In genomic region chr11:97694435-97694834, GRCm38 (mm10) we compare ENCODE assay signal across 14 mouse cellular contexts. TPM values are rescaled to one million over a fixed set of nuclear protein-coding genes. Genes with fewer than 3 reads are reported as not detected.
DNase-seq lines count a peak whose midpoint lies in the region; ATAC-seq and TF ChIP-seq lines count a peak whose summit lies in the region.
"Had no signal": no experiment of that assay in that cellular context is flagged by ENCODE, and none has a peak within 500 bp of the region (broad histone marks: within the 10 kb centered on the region; RNA-seq: fewer than 3 reads in every experiment).

No protein-coding gene starts in this region.

- H3K4me1 ChIP-seq in heart, embryonic 16.5 days (ENCODE audit: control insufficient read depth, insufficient read depth, low read length), result peaks cover 42% of the 10 kb centered on the region
- peaks cover 60% of the 10 kb centered on the region for H3K4me1 ChIP-seq in forebrain, embryonic 10.5 days
- peaks cover 35% of the 10 kb centered on the region for H3K4me1 ChIP-seq in intestine, embryonic 14.5 days (replicated peaks; ENCODE audit: control insufficient read depth, insufficient read depth, low read length)
- H3K4me1 ChIP-seq in midbrain, postnatal 0 days (ENCODE audit: insufficient read depth, low read length), result peaks cover 25% of the 10 kb centered on the region
- H3K4me1 ChIP-seq in kidney, embryonic 14.5 days (ENCODE audit: control insufficient read depth, insufficient read depth, low read length), result peaks cover 39% of the 10 kb centered on the region

- H3K4me3 ChIP-seq in heart, embryonic 16.5 days (ENCODE audit: low read length), result no peak overlapping the region
- peak overlapping the region; percentile 39; the same call in 1 of the 2 replicates for H3K4me3 ChIP-seq in forebrain, embryonic 10.5 days
- H3K4me3 ChIP-seq in intestine, embryonic 14.5 days (ENCODE audit: low read depth, low read length), result no peak overlapping the region
- no peak overlapping the region for H3K4me3 ChIP-seq in midbrain, postnatal 0 days (ENCODE audit: low read depth, low read length)
- no peak overlapping the region for H3K4me3 ChIP-seq in kidney, embryonic 14.5 days (ENCODE audit: low read length)
- H3K4me3 ChIP-seq: megakaryocyte, embryonic 14.5 days had no signal

- intact Hi-C loops in heart, postnatal 14 days (cut with DNase I), result no loop called here

- no peaks in the 10 kb centered on the region for H3K27me3 ChIP-seq in heart, embryonic 16.5 days (ENCODE audit: control insufficient read depth, insufficient read depth, low read length)
- H3K27me3 ChIP-seq in forebrain, embryonic 10.5 days (ENCODE audit: poor library complexity, severe bottlenecking), result no peaks in the 10 kb centered on the region
- H3K27me3 ChIP-seq in intestine, embryonic 14.5 days (replicated peaks; ENCODE audit: control insufficient read depth, insufficient read depth, low read length), result no peaks in the 10 kb centered on the region
- no peaks in the 10 kb centered on the region for H3K27me3 ChIP-seq in midbrain, postnatal 0 days (ENCODE audit: insufficient read depth, low read length)
- H3K27me3 ChIP-seq in kidney, embryonic 14.5 days (ENCODE audit: control insufficient read depth, insufficient read depth, low read length), result no peaks in the 10 kb centered on the region
- H3K27me3 ChIP-seq: megakaryocyte, embryonic 14.5 days had no signal

- peaks cover 29% of the 10 kb centered on the region for H3K36me3 ChIP-seq in heart, embryonic 16.5 days (ENCODE audit: control insufficient read depth, insufficient read depth)
- H3K36me3 ChIP-seq in forebrain, embryonic 10.5 days (replicated peaks), result peaks cover 60% of the 10 kb centered on the region
- H3K36me3 ChIP-seq in intestine, embryonic 14.5 days (ENCODE audit: control insufficient read depth, insufficient read depth, low read length), result peaks cover 46% of the 10 kb centered on the region
- H3K36me3 ChIP-seq in midbrain, postnatal 0 days (ENCODE audit: insufficient read depth, low read length), result peaks cover 29% of the 10 kb centered on the region
- H3K36me3 ChIP-seq in kidney, embryonic 14.5 days (ENCODE audit: control insufficient read depth, insufficient read depth, low read length), result peaks cover 36% of the 10 kb centered on the region

- DNase-seq in heart, postnatal 14 days, result no peak
- no peak for DNase-seq in forebrain, embryonic 10.5 days (ENCODE audit: extremely low spot score, low spot score)
- DNase-seq in intestine, embryonic 14.5 days (ENCODE audit: low spot score), result no peak
- DNase-seq in midbrain, postnatal 0 days (ENCODE audit: low spot score), result no peak
- DNase-seq in spleen, adult 18-20 months, result no peak
- DNase-seq in embryo, embryonic 9.5 days (ENCODE audit: extremely low spot score), result no peak
- DNase-seq: adrenal gland, adult 8-10 months; cerebellum, adult 11 months; gastrocnemius, postnatal 10 days had no signal

- 78% methylated on average over 4 of the region's 4 CpGs for WGBS in heart, embryonic 16.5 days
- WGBS in forebrain, embryonic 10.5 days, result 91% methylated on average over 4 of the region's 4 CpGs
- WGBS in intestine, embryonic 14.5 days, result 85% methylated on average over 4 of the region's 4 CpGs
- WGBS in midbrain, postnatal 0 days, result 79% methylated on average over 4 of the region's 4 CpGs
- 76% methylated on average over 4 of the region's 4 CpGs for WGBS in kidney, embryonic 14.5 days

- no peak for TF ChIP-seq CTCF in midbrain, postnatal 0 days (IDR thresholded peaks at IDR 0.05)

- H3K9me3 ChIP-seq in heart, embryonic 16.5 days (replicated peaks; ENCODE audit: control insufficient read depth, low read length), result no peaks in the 10 kb centered on the region
- no peaks in the 10 kb centered on the region for H3K9me3 ChIP-seq in forebrain, embryonic 10.5 days
- no peaks in the 10 kb centered on the region for H3K9me3 ChIP-seq in intestine, embryonic 14.5 days (ENCODE audit: control insufficient read depth, low read length)
- H3K9me3 ChIP-seq in midbrain, postnatal 0 days (ENCODE audit: low read length), result no peaks in the 10 kb centered on the region
- H3K9me3 ChIP-seq in kidney, embryonic 14.5 days (ENCODE audit: control insufficient read depth, low read length), result no peaks in the 10 kb centered on the region
- H3K9me3 ChIP-seq: megakaryocyte, embryonic 14.5 days had no signal

- peak overlapping the region; percentile 2 for H3K9ac ChIP-seq in heart, embryonic 16.5 days (ENCODE audit: low read length)
- H3K9ac ChIP-seq in intestine, embryonic 14.5 days (ENCODE audit: low read length), result no peak overlapping the region
- no peak overlapping the region for H3K9ac ChIP-seq in midbrain, postnatal 0 days (replicated peaks; ENCODE audit: low read length, poor library complexity, severe bottlenecking)
- H3K9ac ChIP-seq in kidney, embryonic 14.5 days (ENCODE audit: low read depth, low read length), result no peak overlapping the region

- H3K27ac ChIP-seq in heart, embryonic 16.5 days (ENCODE audit: low read length), result peak overlapping the region; percentile 93
- peak overlapping the region; percentile 76; the same call in 1 of the 2 replicates for H3K27ac ChIP-seq in forebrain, embryonic 10.5 days
- peak overlapping the region; percentile 24 for H3K27ac ChIP-seq in intestine, embryonic 14.5 days (ENCODE audit: low read depth)
- no peak overlapping the region for H3K27ac ChIP-seq in midbrain, postnatal 0 days (ENCODE audit: low read depth, low read length)
- no peak overlapping the region for H3K27ac ChIP-seq in kidney, embryonic 14.5 days (ENCODE audit: low read depth, low read length)

- ATAC-seq in heart, embryonic 16.5 days (replicated peaks; ENCODE audit: extremely low read depth, insufficient read depth, low FRiP score), result no peak
- no peak for ATAC-seq in intestine, embryonic 14.5 days (replicated peaks; ENCODE audit: low FRiP score, low TSS enrichment, low read depth)
- no peak for ATAC-seq in midbrain, postnatal 0 days (ENCODE audit: low FRiP score)
- no peak for ATAC-seq in kidney, embryonic 14.5 days (ENCODE audit: low FRiP score, low TSS enrichment)
- ATAC-seq: inflammation-experienced regulatory T-cells, adult 6 months had no signal

- H3K4me2 ChIP-seq in heart, embryonic 16.5 days (ENCODE audit: low read depth, low read length), result peak overlapping the region; percentile 50
- no peak overlapping the region for H3K4me2 ChIP-seq in intestine, embryonic 14.5 days (ENCODE audit: low read length)
- peak overlapping the region; percentile 49 for H3K4me2 ChIP-seq in midbrain, postnatal 0 days (ENCODE audit: low read depth, low read length, poor library complexity, severe bottlenecking)
- H3K4me2 ChIP-seq in kidney, embryonic 14.5 days (replicated peaks; ENCODE audit: low read depth, low read length), result no peak overlapping the region
- H3K4me2 ChIP-seq: liver, embryonic 11.5 days had no signal

RNA-seq across cellular contexts. Expression of gene Pcgf2, which starts 5.9 kb away (rescaled TPM):
- 11.4 and 14.2 TPM in 2 replicates for polyA plus RNA-seq in heart, embryonic 16.5 days (2015; fragmentation: Nextera tagmentation; extraction: Ambion mirVana)
- 10 to 100 TPM; 11.1 to 12.9 TPM for total RNA-seq in heart, postnatal 14 days (2021)
- 18.4 and 20.9 TPM in 2 replicates for polyA plus RNA-seq in forebrain, embryonic 10.5 days (2016; fragmentation: Nextera tagmentation; extraction: Ambion mirVana)
- 19.2 and 19.7 TPM in 2 replicates for polyA plus RNA-seq in intestine, embryonic 14.5 days (2014; fragmentation: Nextera tagmentation; extraction: Ambion mirVana)
- total RNA-seq in midbrain, postnatal 0 days (2014; rRNA removed), result 16.0 and 19.6 TPM in 2 replicates
- 14.2 and 16.7 TPM in 2 replicates for polyA plus RNA-seq in midbrain, postnatal 0 days (2015; fragmentation: Nextera tagmentation; extraction: Ambion mirVana)
- 19.3 and 23.1 TPM in 2 replicates for polyA plus RNA-seq in kidney, embryonic 14.5 days (2014; fragmentation: Nextera tagmentation; extraction: Ambion mirVana)

RNA-seq across cellular contexts. Expression of gene Psmb3, which starts 8.8 kb away (rescaled TPM):
- 359 and 395 TPM in 2 replicates for polyA plus RNA-seq in heart, embryonic 16.5 days (2015; fragmentation: Nextera tagmentation; extraction: Ambion mirVana)
- 100 to 1,000 TPM; 161 to 169 TPM for total RNA-seq in heart, postnatal 14 days (2021)
- 627 and 634 TPM in 2 replicates for polyA plus RNA-seq in forebrain, embryonic 10.5 days (2016; fragmentation: Nextera tagmentation; extraction: Ambion mirVana)
- polyA plus RNA-seq in intestine, embryonic 14.5 days (2014; fragmentation: Nextera tagmentation; extraction: Ambion mirVana), result 473 and 491 TPM in 2 replicates
- 386 and 449 TPM in 2 replicates for total RNA-seq in midbrain, postnatal 0 days (2014; rRNA removed)
- polyA plus RNA-seq in midbrain, postnatal 0 days (2015; fragmentation: Nextera tagmentation; extraction: Ambion mirVana), result 473 and 491 TPM in 2 replicates
- polyA plus RNA-seq in kidney, embryonic 14.5 days (2014; fragmentation: Nextera tagmentation; extraction: Ambion mirVana), result 525 and 539 TPM in 2 replicates

RNA-seq across cellular contexts. Expression of gene Cisd3, which starts 8.8 kb away (rescaled TPM):
- 81.1 and 86.1 TPM in 2 replicates for polyA plus RNA-seq in heart, embryonic 16.5 days (2015; fragmentation: Nextera tagmentation; extraction: Ambion mirVana)
- 100 to 1,000 TPM; 146 to 147 TPM for total RNA-seq in heart, postnatal 14 days (2021)
- 17.0 and 21.7 TPM in 2 replicates for polyA plus RNA-seq in forebrain, embryonic 10.5 days (2016; fragmentation: Nextera tagmentation; extraction: Ambion mirVana)
- 41.2 and 47.9 TPM in 2 replicates for polyA plus RNA-seq in intestine, embryonic 14.5 days (2014; fragmentation: Nextera tagmentation; extraction: Ambion mirVana)
- total RNA-seq in midbrain, postnatal 0 days (2014; rRNA removed), result 13.3 and 27.0 TPM in 2 replicates
- polyA plus RNA-seq in midbrain, postnatal 0 days (2015; fragmentation: Nextera tagmentation; extraction: Ambion mirVana), result 41.5 and 45.1 TPM in 2 replicates
- polyA plus RNA-seq in kidney, embryonic 14.5 days (2014; fragmentation: Nextera tagmentation; extraction: Ambion mirVana), result 30.5 and 34.2 TPM in 2 replicates

RNA-seq across cellular contexts. Expression of gene Mllt6, which starts 31.2 kb away (rescaled TPM):
- 2.1 and 2.8 TPM in 2 replicates for polyA plus RNA-seq in heart, embryonic 16.5 days (2015; fragmentation: Nextera tagmentation; extraction: Ambion mirVana)
- total RNA-seq in heart, postnatal 14 days (2021), result 10 to 100 TPM; 58.1 to 61.7 TPM
- polyA plus RNA-seq in forebrain, embryonic 10.5 days (2016; fragmentation: Nextera tagmentation; extraction: Ambion mirVana), result 1.5 and 2.5 TPM in 2 replicates
- 4.6 and 4.8 TPM in 2 replicates for polyA plus RNA-seq in intestine, embryonic 14.5 days (2014; fragmentation: Nextera tagmentation; extraction: Ambion mirVana)
- 43.9 and 52.8 TPM in 2 replicates for total RNA-seq in midbrain, postnatal 0 days (2014; rRNA removed)
- 1.5 and 1.7 TPM in 2 replicates for polyA plus RNA-seq in midbrain, postnatal 0 days (2015; fragmentation: Nextera tagmentation; extraction: Ambion mirVana)
- polyA plus RNA-seq in kidney, embryonic 14.5 days (2014; fragmentation: Nextera tagmentation; extraction: Ambion mirVana), result 5.7 and 10.0 TPM in 2 replicates

RNA-seq across cellular contexts. Expression of gene Pip4k2b, which starts 50.1 kb away (rescaled TPM):
- 0.81 and 1.1 TPM in 2 replicates for polyA plus RNA-seq in heart, embryonic 16.5 days (2015; fragmentation: Nextera tagmentation; extraction: Ambion mirVana)
- total RNA-seq in heart, postnatal 14 days (2021), result 10 to 100 TPM; 20.7 to 22.6 TPM
- 1.3 and 2.1 TPM in 2 replicates for polyA plus RNA-seq in forebrain, embryonic 10.5 days (2016; fragmentation: Nextera tagmentation; extraction: Ambion mirVana)
- polyA plus RNA-seq in intestine, embryonic 14.5 days (2014; fragmentation: Nextera tagmentation; extraction: Ambion mirVana), result 1.7 and 1.9 TPM in 2 replicates
- total RNA-seq in midbrain, postnatal 0 days (2014; rRNA removed), result 149 and 166 TPM in 2 replicates
- polyA plus RNA-seq in midbrain, postnatal 0 days (2015; fragmentation: Nextera tagmentation; extraction: Ambion mirVana), result 4.1 and 5.2 TPM in 2 replicates
- 1.9 and 2.6 TPM in 2 replicates for polyA plus RNA-seq in kidney, embryonic 14.5 days (2014; fragmentation: Nextera tagmentation; extraction: Ambion mirVana)

Comparison
In these comparisons a context has a peak if more than half of its experiments do, and no peak if none do; other contexts are left out.
1. H3K27ac ChIP-seq: peak in heart, embryonic 16.5 days (single experiment), forebrain, embryonic 10.5 days (single experiment) and intestine, embryonic 14.5 days (single experiment); none in midbrain, postnatal 0 days (single experiment) and kidney, embryonic 14.5 days (single experiment).
2. H3K4me2 ChIP-seq: peak in heart, embryonic 16.5 days (single experiment) and midbrain, postnatal 0 days (single experiment); none in intestine, embryonic 14.5 days (single experiment) and kidney, embryonic 14.5 days (single experiment).